Mouse (Mus musculus) layer of hippocampus, adult 2 months (tissue): Measurements from ENCODE around the gene Arid3c. TPM values are rescaled to one million over a fixed set of nuclear protein-coding genes. Genes with fewer than 3 reads are reported as not detected.

ENCODE experiments used
- DNase-seq, 2 experiments: peaks; one replicate each; pipeline ENCODE4 v3.0.0; 2022; ENCODE audit warnings: low spot score in 2 of 2
- H3K27ac ChIP-seq: fragments of 200-600 bp; 2 replicates; pipeline ENCODE4 v1.8.1; 2022
- H3K4me3 ChIP-seq: fragments of 200-600 bp; 2 replicates; pipeline ENCODE4 v1.8.1; 2022; ENCODE audit warnings: mild to moderate bottlenecking
- CTCF ChIP-seq: fragments of 200-600 bp; conservative IDR thresholded peaks from 2 replicates; pipeline ENCODE4 v1.8.1; 2022; ENCODE audit warnings: antibody characterized with exemption, mild to moderate bottlenecking, moderate library complexity
- total RNA-seq, 2 experiments: library from RNA; stranded (reverse); gene quantifications; 2 replicates each; pipeline ENCODE4 v1.2.3; 2021

Arid3c gene
- total RNA-seq, 2 experiments from 2014 or later, result not detected

GRCm38 (mm10) chr4:41759656-41760287 is 28.8 kb upstream of the Arid3c start:
- no peak for TF ChIP-seq CTCF
- H3K4me3 ChIP-seq, result peak overlapping the region; percentile 50
- no peak for DNase-seq
- H3K27ac ChIP-seq, result peak overlapping the region; percentile 88

- H3K27ac ChIP-seq, result peak overlapping the region; percentile 88
- no peak for DNase-seq
- TF ChIP-seq CTCF, result no peak
- H3K4me3 ChIP-seq, result no peak overlapping the region
Measured at GRCm38 (mm10) chr4:41759206-41759605, 28.3 kb upstream of the Arid3c start.

- no peak for DNase-seq
- TF ChIP-seq CTCF, result no peak
- peak overlapping the region; percentile 88; the same call in 1 of the 2 replicates for H3K27ac ChIP-seq
- no peak overlapping the region for H3K4me3 ChIP-seq
Measured at GRCm38 (mm10) chr4:41758701-41759100, 27.8 kb upstream of the Arid3c start.

- DNase-seq, result no peak
- no peak for TF ChIP-seq CTCF
- Histone ChIP-seq H3K27ac (no peak overlapping the region), H3K4me3 (no peak overlapping the region)
Measured at GRCm38 (mm10) chr4:41758021-41758420, 27.1 kb upstream of the Arid3c start.

- TF ChIP-seq CTCF, result no peak
- no peak for DNase-seq
- no peak overlapping the region for H3K27ac ChIP-seq
- no peak overlapping the region for H3K4me3 ChIP-seq
Measured at GRCm38 (mm10) chr4:41757321-41757720, 26.4 kb upstream of the Arid3c start.

GRCm38 (mm10) chr4:41756440-41756839 is 25.5 kb upstream of the Arid3c start:
- peak overlapping the region; percentile 95 for H3K27ac ChIP-seq
- DNase-seq, result no peak
- TF ChIP-seq CTCF, result no peak
- peak overlapping the region; percentile 88 for H3K4me3 ChIP-seq

GRCm38 (mm10) chr4:41755338-41756305 is 24.7 kb upstream of the Arid3c start, which contains the start of gene Sigmar1:
TSS of gene Sigmar1 (minus strand) at chr4:41756157.
- Histone ChIP-seq H3K27ac (peak within 1 kb of the TSS; percentile 95), H3K4me3 (peak within 1 kb of the TSS; percentile 88)
- peak; percentile 92 for TF ChIP-seq CTCF
- DNase-seq, result peak; percentile 76 to 77

- no peak for TF ChIP-seq CTCF
- peak within 1 kb of the TSS; percentile 88 for H3K4me3 ChIP-seq
- DNase-seq, result peak in 1 of 2 experiments; percentile 42
- peak within 1 kb of the TSS; percentile 95 for H3K27ac ChIP-seq
Measured at GRCm38 (mm10) chr4:41754797-41755337, 23.9 kb upstream of the Arid3c start, which contains the start of gene Galt. TSS of gene Galt (plus strand) at chr4:41755228.

GRCm38 (mm10) chr4:41745021-41745420 is 14.1 kb upstream of the Arid3c start:
- no peak overlapping the region for H3K27ac ChIP-seq
- DNase-seq, result no peak
- no peak overlapping the region for H3K4me3 ChIP-seq
- TF ChIP-seq CTCF, result no peak

GRCm38 (mm10) chr4:41744131-41744530 is 13.2 kb upstream of the Arid3c start:
- Histone ChIP-seq H3K4me3 (no peak overlapping the region), H3K27ac (no peak overlapping the region)
- DNase-seq, result no peak
- no peak for TF ChIP-seq CTCF

GRCm38 (mm10) chr4:41741158-41741560 is 10.2 kb upstream of the Arid3c start:
- Histone ChIP-seq H3K27ac (peak overlapping the region; percentile 94), H3K4me3 (peak overlapping the region; percentile 75)
- peak; percentile 88 to 95 for DNase-seq
- TF ChIP-seq CTCF, result peak; percentile 42

GRCm38 (mm10) chr4:41740380-41741157 is 9.6 kb upstream of the Arid3c start:
- peak in 1 of 2 experiments; percentile 59 for DNase-seq
- TF ChIP-seq CTCF, result peak; percentile 1; the same call in 1 of the 2 replicates
- Histone ChIP-seq H3K27ac (peak overlapping the region; percentile 94), H3K4me3 (peak overlapping the region; percentile 75)
